Mouse (Mus musculus) liver, adult 2 months (tissue): Measurements from ENCODE around the gene Prss43.

Experiments used
- CTCF ChIP-seq: fragments of 200-500 bp; IDR thresholded peaks from 2 replicates; pipeline ENCODE4 v1.5.1; 2011; ENCODE audit warnings: low read depth, low read length, control low read depth
- POLR2A ChIP-seq: fragments of 200-500 bp; IDR thresholded peaks from 2 replicates; pipeline ENCODE4 v1.6.1; 2011; ENCODE audit warnings: low read length, control low read depth; ENCODE audit not compliant: insufficient read depth; ENCODE audit errors: extremely low read depth

GRCm38 (mm10) chr9:110879191-110879920 is 52.9 kb downstream of the Prss43 start, which contains the start of gene Als2cl:
- TF ChIP-seq CTCF (no peak), POLR2A (no peak)
